Comparison of ENCODE assay signal across 15 mouse cellular contexts in genomic region chr13:116709671-116710070, GRCm38 (mm10).
A peak's percentile ranks its signal among the peaks of the same experiment; 100 is the strongest.
DNase-seq lines count a peak whose midpoint lies in the region; ATAC-seq lines count a peak whose summit lies in the region.
"Had no signal": no experiment of that assay in that cellular context is flagged by ENCODE, and none has a peak within 500 bp of the region (broad histone marks: within the 10 kb centered on the region; RNA-seq: fewer than 3 reads in every experiment).

No protein-coding gene starts in this region.

- no peaks in the 10 kb centered on the region for H3K9me3 ChIP-seq in limb, embryonic 10.5 days (replicated peaks)
- H3K9me3 ChIP-seq in stomach, embryonic 15.5 days = no peaks in the 10 kb centered on the region
- H3K9me3 ChIP-seq: hindbrain, embryonic 12.5 days; lung, embryonic 15.5 days had no signal

- DNase-seq in kidney, postnatal 14 days = peak; percentile 2
- DNase-seq in kidney, adult 18-20 months = no peak
- DNase-seq in embryo, embryonic 9.5 days (ENCODE audit: extremely low spot score) = peak; percentile 33
- DNase-seq in limb, embryonic 10.5 days (ENCODE audit: low spot score) = peak; percentile 42
- DNase-seq in adrenal gland, adult (ENCODE audit: inconsistent age in 2 of 2, low spot score in 1 of 2) = no peak
- DNase-seq: cerebellum, adult 11-12 months; gastrocnemius, adult 2 months; liver; spleen, adult 18-20 months had no signal

- H3K36me3 ChIP-seq in limb, embryonic 10.5 days = no peaks in the 10 kb centered on the region
- no peaks in the 10 kb centered on the region for H3K36me3 ChIP-seq in stomach, embryonic 15.5 days
- H3K36me3 ChIP-seq: hindbrain, embryonic 12.5 days; lung, embryonic 15.5 days had no signal

- peaks cover 77% of the 10 kb centered on the region for H3K27me3 ChIP-seq in limb, embryonic 10.5 days (ENCODE audit: low read depth, poor library complexity, severe bottlenecking)
- H3K27me3 ChIP-seq in stomach, embryonic 15.5 days (replicated peaks) = peaks cover 35% of the 10 kb centered on the region

- WGBS in limb, embryonic 10.5 days = 6% methylated on average over 7 of the region's 7 CpGs
- 34% methylated on average over 7 of the region's 7 CpGs for WGBS in stomach, embryonic 15.5 days

- no peak overlapping the region for H3K9ac ChIP-seq in stomach, embryonic 15.5 days
- H3K9ac ChIP-seq: hindbrain, embryonic 12.5 days; lung, embryonic 15.5 days had no signal

- peaks cover 55% of the 10 kb centered on the region for H3K4me1 ChIP-seq in limb, embryonic 10.5 days
- 0 out of 2 replicates have a peak, but pooled peaks cover 6% of the 10 kb centered on the region for H3K4me1 ChIP-seq in stomach, embryonic 15.5 days

- no peak overlapping the region for H3K4me3 ChIP-seq in limb, embryonic 10.5 days
- H3K4me3 ChIP-seq in stomach, embryonic 15.5 days (replicated peaks) = no peak overlapping the region
- H3K4me3 ChIP-seq: erythroblast, embryonic 14.5 days; gastrocnemius, adult 2 months; hindbrain, embryonic 12.5 days had no signal

- ATAC-seq in stomach, embryonic 15.5 days (ENCODE audit: insufficient read depth, low FRiP score, low read depth) = no peak
- ATAC-seq in megakaryocyte-erythroid progenitor cell, adult 5-6 weeks (replicated peaks; ENCODE audit: low FRiP score, low TSS enrichment, poor library complexity, severe bottlenecking) = no peak
- ATAC-seq: intestine, postnatal 0 days had no signal

- no peak overlapping the region; the same call in 1 of the 2 replicates for H3K4me2 ChIP-seq in stomach, embryonic 15.5 days

- peak overlapping the region; percentile 30; the same call in 1 of the 2 replicates for H3K27ac ChIP-seq in limb, embryonic 10.5 days
- H3K27ac ChIP-seq in stomach, embryonic 15.5 days = peak overlapping the region; percentile 36
- H3K27ac ChIP-seq: gastrocnemius, adult 2 months; lung, embryonic 15.5 days had no signal

Comparison
In these comparisons a context has a peak if more than half of its experiments do, and no peak if none do; other contexts are left out.
1. DNase-seq: peak in kidney, postnatal 14 days (single experiment), embryo, embryonic 9.5 days (single experiment) and limb, embryonic 10.5 days (single experiment); none in kidney, adult 18-20 months (single experiment) and adrenal gland, adult (0 of 2).